Mouse (Mus musculus) liver, adult 2 months (tissue): Measurements from ENCODE around the gene Nyx. TPM values are rescaled to one million over a fixed set of nuclear protein-coding genes. Genes with fewer than 3 reads are reported as not detected.

Experiments
- DNase-seq: peaks from one replicate; pipeline ENCODE4 v3.0.0-alpha.2; 2011; ENCODE audit warnings: low read depth, low spot score; ENCODE audit errors: extremely low read depth
- H3K27ac ChIP-seq: fragments of 200-500 bp; replicated peaks from 2 replicates; pipeline ENCODE4 v1.5.1; 2012; ENCODE audit warnings: low read depth, mild to moderate bottlenecking, control low read depth, inconsistent platforms, low read length; ENCODE audit not compliant: insufficient read depth
- H3K27me3 ChIP-seq: fragments of 200-500 bp; 2 replicates; pipeline ENCODE4 v1.6.1; 2012; ENCODE audit warnings: mild to moderate bottlenecking, moderate library complexity, low read length, inconsistent platforms; ENCODE audit not compliant: control insufficient read depth, insufficient read depth
- H3K36me3 ChIP-seq: fragments of 200-500 bp; 2 replicates; pipeline ENCODE4 v1.6.1; 2012; ENCODE audit warnings: low read length, inconsistent platforms; ENCODE audit not compliant: control insufficient read depth, insufficient read depth
- H3K4me1 ChIP-seq: fragments of 200-500 bp; 2 replicates; pipeline ENCODE4 v1.6.1; 2011; ENCODE audit warnings: low read length; ENCODE audit not compliant: control insufficient read depth, insufficient read depth
- H3K4me3 ChIP-seq: fragments of 200-500 bp; 2 replicates; pipeline ENCODE4 v1.5.1; 2011; ENCODE audit warnings: low read depth, mild to moderate bottlenecking, control low read depth, low read length, moderate library complexity; ENCODE audit not compliant: insufficient read depth
- H3K79me2 ChIP-seq: fragments of 200-500 bp; 2 replicates; pipeline ENCODE4 v1.6.1; 2012; ENCODE audit warnings: inconsistent platforms, mild to moderate bottlenecking, low read length, moderate library complexity; ENCODE audit not compliant: control insufficient read depth, insufficient read depth
- H3K9ac ChIP-seq: fragments of 200-500 bp; 2 replicates; pipeline ENCODE4 v1.6.1; 2012; ENCODE audit warnings: low read depth, mild to moderate bottlenecking, control low read depth, inconsistent platforms, low read length
- CTCF ChIP-seq: fragments of 200-500 bp; IDR thresholded peaks from 2 replicates; pipeline ENCODE4 v1.5.1; 2011; ENCODE audit warnings: low read depth, low read length, control low read depth
- POLR2A ChIP-seq: fragments of 200-500 bp; IDR thresholded peaks from 2 replicates; pipeline ENCODE4 v1.6.1; 2011; ENCODE audit warnings: low read length, control low read depth; ENCODE audit not compliant: insufficient read depth; ENCODE audit errors: extremely low read depth
- WGBS: fragments of 180-500 bp; shearing (Covaris S2); methylation state at CpG from one replicate; pipeline ENCODE4 v1.1.7; 2018; 5-methylcytosine and 5-hydroxymethylcytosine counted together
- polyA plus RNA-seq: library from polyadenylated mRNA; depleted of rRNA; stranded (reverse); fragments of >200 nt; gene quantifications from 2 replicates; pipeline ENCODE4 v1.2.3, GENCODE M21; 2012
- total RNA-seq: library from RNA; depleted of rRNA; stranded (reverse); fragments of >200 nt; gene quantifications from 2 replicates; pipeline ENCODE4 v1.2.3, GENCODE M21; 2014

Gene Nyx
- total and polyA plus RNA-seq, 2 experiments = 0.01 TPM; not detected in 1

DNA sequence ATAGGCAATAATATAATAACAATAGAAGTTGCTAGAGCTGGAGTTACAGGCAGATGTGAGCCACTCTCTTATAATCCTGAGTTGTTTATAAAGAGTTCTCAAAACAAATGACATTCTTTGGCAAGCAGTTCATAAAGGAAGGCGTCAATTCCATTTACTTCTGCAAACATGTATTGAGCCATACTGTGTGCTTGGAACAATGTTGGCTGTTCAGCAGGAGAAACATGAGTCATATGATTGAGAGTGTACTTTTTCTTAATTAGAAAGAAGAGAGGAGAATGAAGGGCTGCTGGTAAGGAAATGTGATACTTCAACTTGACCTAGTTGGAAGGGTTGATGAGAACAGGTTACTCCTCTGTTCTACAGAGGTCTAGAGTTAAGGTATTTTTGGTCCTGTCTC lies 16.7 kb downstream of the Nyx start:
- TF ChIP-seq POLR2A (no peak), CTCF (no peak)
- Histone ChIP-seq H3K4me3 (no peak overlapping the region), H3K36me3 (no peaks in the 10 kb centered on the region), H3K9ac (no peak overlapping the region), H3K4me1 (no peaks in the 10 kb centered on the region), H3K79me2 (no peaks in the 10 kb centered on the region), H3K27me3 (0 out of 2 replicates have a peak, but pooled peaks cover 6% of the 10 kb centered on the region), H3K27ac (no peak overlapping the region)
- 72% methylated on average over 1 of the region's 1 CpGs for WGBS
- no peak for DNase-seq

DNA sequence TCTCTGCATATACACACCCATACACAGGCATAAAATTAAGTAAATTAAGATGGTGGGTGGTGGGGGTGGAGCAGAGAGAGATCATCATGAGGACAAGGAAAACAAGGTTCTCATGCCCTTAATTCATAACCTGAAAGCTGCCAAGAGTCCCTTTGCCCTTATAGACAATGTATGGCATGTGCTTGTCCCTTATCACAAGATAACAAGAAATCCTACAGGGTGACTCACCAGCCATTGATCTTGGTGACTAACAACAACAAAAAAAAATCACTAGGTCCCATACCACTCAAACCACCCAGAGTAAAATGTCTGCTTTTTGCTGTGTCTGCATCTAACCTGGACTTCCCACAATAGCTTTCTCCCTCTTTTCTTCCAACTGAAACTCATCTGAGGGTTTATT lies 18.5 kb downstream of the Nyx start:
- Histone ChIP-seq H3K9ac (no peak overlapping the region), H3K36me3 (no peaks in the 10 kb centered on the region), H3K4me3 (no peak overlapping the region), H3K27ac (no peak overlapping the region), H3K27me3 (0 out of 2 replicates have a peak, but pooled peaks cover 6% of the 10 kb centered on the region), H3K79me2 (no peaks in the 10 kb centered on the region), H3K4me1 (no peaks in the 10 kb centered on the region)
- no peak for DNase-seq
- no peak for TF ChIP-seq CTCF
- no peak for TF ChIP-seq POLR2A

DNA sequence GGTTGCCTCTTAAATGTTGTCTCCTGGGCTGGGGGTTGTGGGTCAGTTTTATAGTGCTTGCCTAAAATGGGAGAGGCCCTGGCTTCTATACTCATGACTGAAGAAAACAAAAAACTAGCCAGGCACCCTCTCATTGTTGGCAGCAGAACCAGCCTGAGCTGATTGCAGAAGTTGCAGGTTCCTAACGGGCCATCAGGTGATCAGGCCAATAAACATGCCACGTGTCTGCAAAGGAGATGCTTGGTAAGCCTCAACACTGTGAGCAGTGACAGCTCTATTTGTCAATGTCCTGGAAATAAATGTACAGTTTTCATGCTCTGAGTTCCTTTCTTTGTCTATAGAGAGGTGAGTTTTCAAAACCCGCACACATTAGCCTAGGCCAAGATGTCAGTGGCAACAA lies 23.1 kb downstream of the Nyx start:
- no peak overlapping the region for H3K9ac ChIP-seq
- DNase-seq = no peak
- H3K4me3 ChIP-seq = no peak overlapping the region
- TF ChIP-seq CTCF = no peak
- TF ChIP-seq POLR2A = no peak
- no peaks in the 10 kb centered on the region for H3K36me3 ChIP-seq
- no peak overlapping the region for H3K27ac ChIP-seq
- no peaks in the 10 kb centered on the region for H3K4me1 ChIP-seq
- no peaks in the 10 kb centered on the region for H3K79me2 ChIP-seq
- 0 out of 2 replicates have a peak, but pooled peaks cover 6% of the 10 kb centered on the region for H3K27me3 ChIP-seq
- 78% methylated on average over 3 of the region's 3 CpGs for WGBS

DNA sequence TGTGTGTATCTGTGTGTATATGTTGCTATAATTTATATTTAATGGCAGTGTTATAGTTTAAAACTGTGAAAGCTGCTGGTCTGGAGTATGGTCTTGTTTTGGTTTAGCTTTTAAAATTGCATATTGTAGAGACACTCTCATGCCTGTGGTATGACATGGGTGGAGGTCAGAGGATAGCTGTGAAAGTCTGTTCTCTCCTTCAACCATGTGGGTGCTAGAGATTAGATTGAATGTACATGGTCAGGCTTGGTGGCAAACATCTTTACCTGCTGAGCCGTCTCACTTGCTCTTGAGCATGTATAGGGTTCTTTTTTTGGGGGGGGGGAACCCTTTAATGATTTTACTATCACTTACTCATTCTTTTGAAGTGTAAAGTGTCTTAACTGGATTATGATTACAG lies 23.9 kb downstream of the Nyx start:
- Histone ChIP-seq H3K36me3 (no peaks in the 10 kb centered on the region), H3K27ac (no peak overlapping the region), H3K4me1 (no peaks in the 10 kb centered on the region), H3K79me2 (no peaks in the 10 kb centered on the region), H3K27me3 (0 out of 2 replicates have a peak, but pooled peaks cover 6% of the 10 kb centered on the region), H3K9ac (no peak overlapping the region), H3K4me3 (no peak overlapping the region)
- TF ChIP-seq POLR2A (no peak), CTCF (no peak)
- DNase-seq = no peak
- 100% methylated on average over 1 of the region's 1 CpGs for WGBS

DNA sequence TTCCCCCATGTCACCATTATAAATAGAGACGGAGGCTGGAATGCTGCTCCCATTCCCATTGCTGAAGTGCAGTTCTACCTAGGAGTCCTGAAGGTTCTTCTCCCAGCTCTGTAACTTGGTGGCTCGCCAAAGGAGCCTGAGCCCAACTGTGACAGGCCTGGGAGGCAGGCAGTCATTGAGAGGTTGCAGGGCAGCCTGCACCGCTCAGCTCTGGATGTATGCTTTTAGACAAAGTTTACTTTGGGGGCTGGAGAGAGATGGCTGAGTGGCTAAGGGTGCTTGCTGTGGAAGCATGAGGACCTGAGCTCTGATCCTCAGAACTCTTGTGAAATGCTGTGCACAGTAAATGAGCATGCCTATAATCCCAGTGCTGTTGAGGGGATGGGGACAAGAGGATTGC lies 25.0 kb downstream of the Nyx start:
- 81% methylated on average over 3 of the region's 3 CpGs for WGBS
- DNase-seq = no peak
- no peak overlapping the region for H3K9ac ChIP-seq
- no peaks in the 10 kb centered on the region for H3K36me3 ChIP-seq
- no peak overlapping the region for H3K4me3 ChIP-seq
- 0 out of 2 replicates have a peak, but pooled peaks cover 6% of the 10 kb centered on the region for H3K27me3 ChIP-seq
- H3K4me1 ChIP-seq = no peaks in the 10 kb centered on the region
- no peak overlapping the region for H3K27ac ChIP-seq
- TF ChIP-seq CTCF = no peak
- no peak for TF ChIP-seq POLR2A
- no peaks in the 10 kb centered on the region for H3K79me2 ChIP-seq

DNA sequence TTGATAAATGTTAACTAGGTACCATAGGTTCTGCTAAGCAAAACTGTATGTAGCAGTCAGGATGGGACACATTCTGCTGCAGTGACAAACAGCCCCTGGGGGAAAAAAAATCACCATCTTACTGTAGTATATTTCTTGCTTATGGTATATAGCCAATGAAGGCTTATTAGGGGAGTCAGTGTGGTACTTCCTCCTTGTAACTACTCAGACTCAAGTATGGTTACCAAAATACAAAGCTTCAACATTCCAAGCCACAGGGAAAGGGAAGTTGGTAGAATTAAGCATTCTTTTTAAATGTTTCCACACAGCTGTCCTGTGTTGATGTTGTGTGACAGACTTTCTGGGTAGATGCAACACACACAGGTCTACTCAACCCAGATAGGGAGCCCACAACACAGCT lies 27.0 kb downstream of the Nyx start:
- Histone ChIP-seq H3K79me2 (no peaks in the 10 kb centered on the region), H3K27ac (no peak overlapping the region), H3K9ac (no peak overlapping the region), H3K4me1 (no peaks in the 10 kb centered on the region), H3K36me3 (no peaks in the 10 kb centered on the region), H3K4me3 (no peak overlapping the region), H3K27me3 (no peaks in the 10 kb centered on the region)
- no peak for TF ChIP-seq CTCF
- no peak for TF ChIP-seq POLR2A
- DNase-seq = no peak
